Mouse (Mus musculus) ES-Bruce4 (cell line): Measurements from ENCODE around the gene Fnbp1.

Experiments used
- CTCF ChIP-seq: IDR thresholded peaks from one replicate; pipeline ENCODE4 v1.8.1; 2011; ENCODE audit warnings: low read depth, low read length
- EP300 ChIP-seq: IDR thresholded peaks from 2 replicates; pipeline ENCODE4 v1.6.1; 2011; ENCODE audit warnings: low read depth, low read length; ENCODE audit not compliant: insufficient read depth
- POLR2A ChIP-seq: IDR thresholded peaks from one replicate; pipeline ENCODE4 v1.8.1; 2011; ENCODE audit warnings: low read length; ENCODE audit not compliant: insufficient read depth

DNA sequence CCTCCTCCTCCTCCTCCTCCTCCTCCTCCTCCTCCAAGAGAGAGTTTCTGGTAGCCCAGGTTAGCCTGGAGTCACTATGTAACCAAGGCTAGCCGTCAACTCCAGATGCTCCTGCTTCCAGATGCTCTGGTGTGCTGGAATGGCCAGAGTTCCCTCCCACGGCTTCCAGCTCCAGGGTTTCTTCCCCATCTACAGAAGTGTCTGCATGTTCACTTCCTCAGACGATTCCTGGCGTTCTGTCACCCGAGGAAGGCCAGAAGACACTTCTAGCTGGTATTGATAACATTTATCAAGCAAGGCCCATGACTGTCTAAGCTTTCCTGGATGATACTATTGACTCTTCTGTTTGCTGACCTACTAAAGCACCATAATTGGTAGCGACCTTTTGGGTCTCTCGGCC is 16.7 kb downstream of the Fnbp1 start:
- TF ChIP-seq CTCF (no peak), POLR2A (no peak), EP300 (no peak)
